Mouse (Mus musculus) hindbrain, embryonic 15.5 days (tissue): ENCODE measurements at regions not wholly inside any gene's neighbourhood (a gene's known extent, or its start where the extent isn't known, plus 50 kb on each side); places are given as distances from the start of the nearest gene placed in this dataset.

ENCODE experiments used
- ATAC-seq: fragments of 200-750 bp; cut with Nextera tagmentation; 2 replicates; pipeline ENCODE4 v1.8.0; 2017; ENCODE audit warnings: low read depth, moderate number of reproducible peaks, moderate TSS enrichment; ENCODE audit not compliant: low FRiP score
- H3K27ac ChIP-seq: fragments of 300-500 bp; sonication (generic); replicated peaks from 2 replicates; pipeline ENCODE4 v1.5.1; 2015; ENCODE audit warnings: mild to moderate bottlenecking, inconsistent platforms
- H3K27me3 ChIP-seq: fragments of 300-500 bp; sonication (generic); 2 replicates; pipeline ENCODE4 v1.6.1; 2015; ENCODE audit warnings: control low read depth, inconsistent platforms
- H3K36me3 ChIP-seq: fragments of 300-500 bp; sonication (generic); 2 replicates; pipeline ENCODE4 v1.6.1; 2015; ENCODE audit warnings: control low read depth, inconsistent platforms
- H3K4me1 ChIP-seq: fragments of 300-500 bp; sonication (generic); replicated peaks from 2 replicates; pipeline ENCODE4 v1.6.1; 2015; ENCODE audit warnings: control low read depth, inconsistent platforms
- H3K4me2 ChIP-seq: fragments of 300-500 bp; sonication (generic); 2 replicates; pipeline ENCODE4 v1.6.1; 2015; ENCODE audit warnings: moderate library complexity, mild to moderate bottlenecking, inconsistent platforms
- H3K4me3 ChIP-seq: fragments of 300-500 bp; sonication (generic); 2 replicates; pipeline ENCODE4 v1.5.1; 2015; ENCODE audit warnings: mild to moderate bottlenecking, inconsistent platforms
- H3K9ac ChIP-seq: fragments of 300-500 bp; sonication (generic); 2 replicates; pipeline ENCODE4 v1.6.1; 2015; ENCODE audit warnings: inconsistent platforms
- H3K9me3 ChIP-seq: fragments of 300-500 bp; sonication (generic); 2 replicates; pipeline ENCODE4 v1.6.1; 2016; ENCODE audit warnings: control low read depth, inconsistent platforms
- WGBS: fragments of 180-500 bp; shearing (Covaris S2); methylation state at CpG from one replicate; pipeline ENCODE4 v1.1.7; 2015; 5-methylcytosine and 5-hydroxymethylcytosine counted together

DNA sequence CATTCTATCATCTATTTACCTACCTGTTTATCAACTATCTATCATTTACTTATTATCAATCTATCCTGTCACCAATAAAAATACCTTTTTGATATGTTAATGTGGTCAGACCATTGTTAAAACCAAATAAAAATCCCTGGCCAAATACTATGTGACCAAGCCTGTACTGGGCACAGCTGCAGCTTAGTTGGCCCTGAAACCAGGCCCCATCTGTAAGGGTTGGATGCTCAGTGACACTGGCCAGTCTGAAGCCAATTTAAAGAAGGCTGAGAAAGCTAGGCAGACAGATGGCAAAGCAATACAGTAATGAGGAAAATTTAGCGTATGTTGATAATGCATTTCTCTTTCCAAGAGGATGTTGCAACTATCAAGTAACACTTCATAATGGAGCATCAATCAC lies 217.8 kb downstream of the Samd5 start:
- 69% methylated on average over 1 of the region's 1 CpGs for WGBS
- no peak overlapping the region for H3K4me3 ChIP-seq
- no peaks in the 10 kb centered on the region for H3K9me3 ChIP-seq
- 0 out of 2 replicates have a peak, but pooled peaks cover 4% of the 10 kb centered on the region for H3K4me1 ChIP-seq
- no peaks in the 10 kb centered on the region for H3K27me3 ChIP-seq
- ATAC-seq: peak; percentile 63; the same call in 1 of the 2 replicates
- H3K9ac ChIP-seq: no peak overlapping the region
- no peak overlapping the region for H3K27ac ChIP-seq
- H3K4me2 ChIP-seq: no peak overlapping the region
- H3K36me3 ChIP-seq: no peaks in the 10 kb centered on the region

DNA sequence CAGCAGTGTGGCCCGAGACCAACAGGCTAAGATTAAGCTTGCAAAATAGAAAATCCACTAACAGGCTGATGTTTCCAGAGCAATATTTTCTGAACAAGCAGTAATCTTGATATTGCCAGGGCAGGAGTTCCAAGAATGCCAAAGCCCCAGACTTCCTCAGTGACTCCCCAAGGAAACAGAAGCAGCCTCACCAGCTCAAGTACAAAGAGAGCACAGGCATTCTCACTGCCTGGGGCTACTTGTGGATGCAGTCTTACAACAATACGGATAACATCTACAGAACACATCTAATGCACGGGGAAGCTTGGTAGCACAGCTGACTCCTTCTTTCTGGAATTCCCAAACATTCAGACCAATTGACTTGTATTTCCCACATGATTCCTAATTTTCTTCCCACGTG lies 235.9 kb downstream of the Samd5 start:
- H3K9ac ChIP-seq: no peak overlapping the region
- no peaks in the 10 kb centered on the region for H3K9me3 ChIP-seq
- no peak overlapping the region for H3K4me3 ChIP-seq
- H3K36me3 ChIP-seq: no peaks in the 10 kb centered on the region
- no peak overlapping the region for H3K4me2 ChIP-seq
- H3K27ac ChIP-seq: no peak overlapping the region
- ATAC-seq: no peak
- WGBS: 66% methylated on average over 4 of the region's 4 CpGs
- H3K27me3 ChIP-seq: no peaks in the 10 kb centered on the region
- H3K4me1 ChIP-seq: no peaks in the 10 kb centered on the region

DNA sequence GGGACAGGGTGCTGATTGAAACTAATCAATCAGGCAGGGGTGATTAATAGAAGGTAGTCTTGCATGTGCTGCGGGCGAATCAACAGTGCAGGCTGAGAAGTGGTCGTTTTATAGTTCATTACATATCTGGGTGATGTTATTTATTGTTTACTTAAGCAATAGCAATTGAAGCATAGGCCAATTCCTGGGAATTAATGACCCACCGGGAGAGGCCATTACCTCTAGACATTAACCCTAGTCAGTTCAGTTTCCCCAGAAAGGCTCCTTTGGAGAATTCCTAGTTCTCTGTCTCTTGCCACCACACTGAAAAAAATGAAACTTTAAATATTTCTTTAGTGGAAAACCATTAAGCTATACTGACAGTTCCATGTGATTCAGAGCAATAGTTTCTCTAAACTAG lies 236.6 kb downstream of the Samd5 start:
- Histone ChIP-seq H3K27ac (no peak overlapping the region), H3K4me3 (no peak overlapping the region), H3K36me3 (no peaks in the 10 kb centered on the region), H3K27me3 (no peaks in the 10 kb centered on the region), H3K4me1 (no peaks in the 10 kb centered on the region), H3K9ac (no peak overlapping the region), H3K9me3 (no peaks in the 10 kb centered on the region), H3K4me2 (no peak overlapping the region)
- WGBS: 53% methylated on average over 4 of the region's 4 CpGs
- ATAC-seq: no peak

DNA sequence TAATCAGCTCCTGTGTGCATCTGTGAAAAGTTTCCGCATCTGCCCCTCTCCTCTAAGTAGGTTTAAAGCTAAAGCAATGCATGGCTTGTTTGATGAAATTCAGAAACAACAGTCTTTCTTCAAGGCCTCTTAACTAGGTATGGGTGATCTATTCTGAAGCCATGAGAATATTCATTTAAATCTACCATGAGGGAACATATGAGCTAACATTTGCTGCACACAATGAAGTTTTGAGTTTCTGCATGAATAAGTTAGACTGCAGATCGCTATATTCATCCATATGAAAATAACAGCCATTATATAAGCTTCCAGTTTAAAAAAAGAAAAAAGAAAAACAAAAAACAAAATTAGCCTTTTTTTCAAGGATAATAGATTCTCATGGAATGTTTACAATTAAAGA lies 245.9 kb downstream of the Samd5 start:
- WGBS: 70% methylated on average over 2 of the region's 2 CpGs
- no peaks in the 10 kb centered on the region for H3K4me1 ChIP-seq
- H3K9me3 ChIP-seq: no peaks in the 10 kb centered on the region
- H3K27ac ChIP-seq: no peak overlapping the region
- no peak for ATAC-seq
- H3K4me2 ChIP-seq: no peak overlapping the region
- no peaks in the 10 kb centered on the region for H3K36me3 ChIP-seq
- H3K27me3 ChIP-seq: no peaks in the 10 kb centered on the region
- no peak overlapping the region for H3K4me3 ChIP-seq
- H3K9ac ChIP-seq: no peak overlapping the region

DNA sequence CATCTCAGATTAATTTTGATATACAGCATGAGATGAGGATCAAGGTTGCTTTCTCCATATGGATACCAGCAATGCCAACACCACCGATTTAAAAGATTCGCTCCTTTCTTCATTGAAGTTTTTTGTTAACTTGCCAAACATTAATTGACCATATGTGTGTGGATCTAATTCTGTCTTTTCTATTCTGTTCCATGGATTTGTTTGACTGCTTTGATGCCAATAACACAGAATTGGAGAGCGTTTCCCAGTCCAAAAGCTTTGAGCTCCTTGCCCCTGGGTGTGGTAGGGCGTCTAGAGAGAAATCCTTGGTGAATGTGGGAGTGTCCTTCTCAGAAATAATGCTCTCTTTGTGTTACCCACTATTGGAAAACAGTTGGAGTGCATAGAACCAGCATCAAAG lies 254.3 kb downstream of the Samd5 start:
- no peak for ATAC-seq
- no peaks in the 10 kb centered on the region for H3K27me3 ChIP-seq
- no peak overlapping the region for H3K4me2 ChIP-seq
- no peak overlapping the region for H3K27ac ChIP-seq
- WGBS: 61% methylated on average over 4 of the region's 4 CpGs
- no peak overlapping the region for H3K4me3 ChIP-seq
- H3K4me1 ChIP-seq: no peaks in the 10 kb centered on the region
- no peak overlapping the region for H3K9ac ChIP-seq
- no peaks in the 10 kb centered on the region for H3K9me3 ChIP-seq
- no peaks in the 10 kb centered on the region for H3K36me3 ChIP-seq

DNA sequence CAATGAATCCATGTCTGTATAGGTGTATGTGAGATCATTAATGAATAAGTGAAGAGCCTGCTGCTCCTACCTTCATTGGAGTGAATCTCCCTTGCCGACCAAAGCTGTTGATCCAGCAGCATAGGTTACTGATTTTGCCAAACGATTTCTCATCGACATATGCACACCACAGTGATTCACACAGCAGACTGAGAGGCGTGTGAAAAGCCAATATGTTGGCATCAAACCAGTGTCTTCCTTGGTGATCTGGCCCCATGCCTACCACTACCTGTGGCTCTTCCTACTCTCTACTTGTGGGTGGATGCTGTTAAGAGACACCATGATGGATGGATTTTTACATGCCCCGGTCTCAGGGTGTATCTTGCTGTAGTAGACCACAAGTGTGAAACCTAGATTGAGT lies 258.3 kb downstream of the Samd5 start:
- Histone ChIP-seq H3K4me2 (no peak overlapping the region), H3K27me3 (no peaks in the 10 kb centered on the region), H3K4me1 (no peaks in the 10 kb centered on the region), H3K9me3 (no peaks in the 10 kb centered on the region), H3K36me3 (no peaks in the 10 kb centered on the region), H3K27ac (no peak overlapping the region), H3K9ac (no peak overlapping the region), H3K4me3 (no peak overlapping the region)
- WGBS: 87% methylated on average over 5 of the region's 5 CpGs
- ATAC-seq: no peak

DNA sequence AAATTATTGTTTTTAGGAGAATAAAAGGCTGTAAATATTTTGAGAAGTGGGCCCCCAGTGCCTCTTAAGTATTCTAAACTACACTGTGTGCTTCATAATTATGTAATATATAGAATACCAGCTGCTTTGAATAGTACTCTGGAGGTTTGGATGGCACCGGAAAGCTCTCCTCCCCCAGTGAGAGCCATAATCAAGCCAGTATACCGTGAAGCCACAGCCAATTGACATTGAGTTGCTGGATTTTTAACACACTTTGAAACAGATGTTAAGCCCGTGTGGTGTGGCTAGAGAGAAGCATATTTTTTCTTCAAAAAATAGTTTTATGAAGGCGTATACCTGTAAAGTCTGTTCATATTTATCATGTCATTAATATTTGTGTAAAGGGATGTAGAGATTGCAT lies 268.9 kb downstream of the Samd5 start:
- no peaks in the 10 kb centered on the region for H3K36me3 ChIP-seq
- H3K9ac ChIP-seq: no peak overlapping the region
- no peak for ATAC-seq
- no peak overlapping the region for H3K4me2 ChIP-seq
- WGBS: 43% methylated on average over 4 of the region's 4 CpGs
- no peaks in the 10 kb centered on the region for H3K27me3 ChIP-seq
- no peak overlapping the region for H3K4me3 ChIP-seq
- no peaks in the 10 kb centered on the region for H3K9me3 ChIP-seq
- H3K4me1 ChIP-seq: no peaks in the 10 kb centered on the region
- no peak overlapping the region for H3K27ac ChIP-seq

DNA sequence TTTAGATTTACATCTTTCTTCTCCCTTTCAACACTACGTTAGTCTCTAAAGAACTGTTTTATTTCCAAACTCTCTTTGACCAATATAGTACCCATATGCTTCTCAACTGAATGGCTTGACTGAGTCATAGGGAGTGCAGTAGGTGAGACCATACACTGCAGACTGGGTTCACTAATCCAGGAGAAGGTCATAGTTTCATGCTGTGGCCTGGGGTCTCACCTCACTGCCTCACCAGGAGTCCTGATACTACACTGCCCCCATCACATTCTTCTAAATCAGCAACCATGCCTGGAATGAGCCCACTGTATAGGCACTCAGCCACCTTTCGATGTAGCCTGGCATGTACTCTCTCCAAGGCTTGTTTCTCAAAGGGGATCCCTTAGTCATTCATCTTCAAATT lies 269.6 kb downstream of the Samd5 start:
- no peaks in the 10 kb centered on the region for H3K4me1 ChIP-seq
- H3K9me3 ChIP-seq: no peaks in the 10 kb centered on the region
- H3K27ac ChIP-seq: no peak overlapping the region
- 87% methylated on average over 2 of the region's 2 CpGs for WGBS
- no peak for ATAC-seq
- H3K4me2 ChIP-seq: no peak overlapping the region
- no peak overlapping the region for H3K4me3 ChIP-seq
- H3K27me3 ChIP-seq: no peaks in the 10 kb centered on the region
- no peak overlapping the region for H3K9ac ChIP-seq
- no peaks in the 10 kb centered on the region for H3K36me3 ChIP-seq

DNA sequence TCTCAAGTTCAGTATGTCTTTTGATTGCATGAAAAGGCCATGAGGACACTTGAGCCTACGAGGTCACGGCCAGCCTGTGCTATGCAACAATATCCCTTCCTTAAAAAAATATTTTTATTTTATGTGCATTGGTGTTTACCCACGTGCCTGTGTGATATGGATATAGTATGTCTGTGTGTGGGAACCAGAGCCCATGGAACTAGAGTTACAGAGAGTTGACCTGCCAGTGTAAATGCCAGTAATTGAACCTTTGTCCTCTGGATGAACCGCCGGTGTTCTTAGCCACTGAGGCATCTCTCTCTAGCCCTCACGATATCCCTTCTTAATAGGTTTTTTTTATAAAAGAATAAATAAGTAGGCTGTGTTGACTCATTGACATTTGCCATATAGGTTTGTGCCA lies 270.0 kb downstream of the Samd5 start:
- H3K4me3 ChIP-seq: no peak overlapping the region
- H3K36me3 ChIP-seq: no peaks in the 10 kb centered on the region
- H3K9me3 ChIP-seq: no peaks in the 10 kb centered on the region
- no peaks in the 10 kb centered on the region for H3K27me3 ChIP-seq
- H3K9ac ChIP-seq: no peak overlapping the region
- no peak for ATAC-seq
- no peak overlapping the region for H3K4me2 ChIP-seq
- 87% methylated on average over 6 of the region's 6 CpGs for WGBS
- no peak overlapping the region for H3K27ac ChIP-seq
- H3K4me1 ChIP-seq: no peaks in the 10 kb centered on the region

DNA sequence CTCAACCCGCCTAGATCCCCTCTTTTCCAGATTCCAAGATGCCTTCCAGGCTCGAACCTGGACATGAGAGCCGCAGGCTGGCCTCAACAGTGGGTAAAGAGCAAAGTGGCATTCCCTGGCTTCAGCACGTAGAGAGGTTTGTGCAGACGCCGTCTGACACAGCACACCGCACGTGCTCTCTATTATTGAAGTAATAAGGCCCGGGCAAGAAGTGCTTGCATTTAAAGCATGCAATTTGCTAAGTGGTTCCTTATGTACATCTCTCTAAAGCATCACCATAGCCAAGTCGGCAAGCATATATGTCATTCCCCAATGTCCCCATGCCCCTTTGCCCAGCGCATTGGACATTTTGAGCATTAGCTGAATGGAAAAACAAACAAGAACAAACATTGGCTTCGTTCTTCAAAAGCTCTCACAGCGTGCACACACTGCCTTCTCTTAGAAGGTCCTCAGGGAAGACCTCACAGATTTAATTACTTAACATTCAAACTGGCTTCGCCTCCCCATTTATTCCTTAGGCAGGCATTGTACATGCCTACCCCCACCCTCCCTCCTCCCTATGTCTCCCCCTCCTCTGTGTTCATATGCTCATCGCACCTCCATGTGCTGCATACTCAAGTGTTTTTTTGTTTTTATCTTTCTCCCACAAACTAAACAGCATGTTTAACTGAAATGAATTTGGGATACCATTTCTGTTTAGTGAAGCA lies 273.9 kb downstream of the Samd5 start:
- no peaks in the 10 kb centered on the region for H3K36me3 ChIP-seq
- H3K9me3 ChIP-seq: no peaks in the 10 kb centered on the region
- no peaks in the 10 kb centered on the region for H3K4me1 ChIP-seq
- no peaks in the 10 kb centered on the region for H3K27me3 ChIP-seq
- no peak for ATAC-seq
- no peak overlapping the region for H3K27ac ChIP-seq
- no peak overlapping the region for H3K9ac ChIP-seq
- no peak overlapping the region for H3K4me3 ChIP-seq
- 72% methylated on average over 15 of the region's 15 CpGs for WGBS
- no peak overlapping the region for H3K4me2 ChIP-seq

DNA sequence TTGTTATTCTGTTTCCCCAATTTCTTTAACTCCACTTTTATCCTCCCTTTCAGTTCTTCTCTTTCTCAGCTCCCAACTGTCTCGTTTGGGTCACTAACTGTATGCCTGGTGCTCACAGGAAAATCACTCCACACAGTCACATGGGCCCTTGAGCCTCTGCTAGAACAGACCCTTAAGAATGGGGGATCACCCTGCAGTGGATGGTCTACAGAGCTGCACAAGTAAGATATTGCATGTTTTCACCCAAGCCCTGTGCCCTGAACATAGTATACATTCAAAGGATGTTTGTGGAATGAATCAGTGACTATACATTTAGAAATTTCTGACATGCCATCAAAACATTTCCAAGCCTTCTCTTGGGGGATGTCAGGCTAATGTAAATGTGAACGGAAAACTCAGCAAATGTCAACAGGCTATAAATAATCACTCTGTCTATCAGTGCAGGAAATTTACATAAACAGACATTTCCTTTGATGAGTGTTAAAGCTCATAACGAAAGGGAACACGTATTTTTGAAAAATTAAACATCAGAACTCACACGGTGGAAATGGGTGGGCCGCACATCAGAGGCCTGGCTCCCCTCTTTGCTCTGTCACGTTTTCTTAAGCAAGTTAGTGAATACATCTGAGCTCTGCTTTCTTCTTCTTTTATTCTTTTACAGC lies 297.4 kb downstream of the Samd5 start:
- Histone ChIP-seq H3K27ac (no peak overlapping the region), H3K9me3 (no peaks in the 10 kb centered on the region), H3K36me3 (no peaks in the 10 kb centered on the region), H3K4me3 (no peak overlapping the region), H3K4me2 (no peak overlapping the region), H3K27me3 (no peaks in the 10 kb centered on the region), H3K4me1 (0 out of 2 replicates have a peak, but pooled peaks cover 3% of the 10 kb centered on the region), H3K9ac (no peak overlapping the region)
- no peak for ATAC-seq
- WGBS: 68% methylated on average over 7 of the region's 7 CpGs

DNA sequence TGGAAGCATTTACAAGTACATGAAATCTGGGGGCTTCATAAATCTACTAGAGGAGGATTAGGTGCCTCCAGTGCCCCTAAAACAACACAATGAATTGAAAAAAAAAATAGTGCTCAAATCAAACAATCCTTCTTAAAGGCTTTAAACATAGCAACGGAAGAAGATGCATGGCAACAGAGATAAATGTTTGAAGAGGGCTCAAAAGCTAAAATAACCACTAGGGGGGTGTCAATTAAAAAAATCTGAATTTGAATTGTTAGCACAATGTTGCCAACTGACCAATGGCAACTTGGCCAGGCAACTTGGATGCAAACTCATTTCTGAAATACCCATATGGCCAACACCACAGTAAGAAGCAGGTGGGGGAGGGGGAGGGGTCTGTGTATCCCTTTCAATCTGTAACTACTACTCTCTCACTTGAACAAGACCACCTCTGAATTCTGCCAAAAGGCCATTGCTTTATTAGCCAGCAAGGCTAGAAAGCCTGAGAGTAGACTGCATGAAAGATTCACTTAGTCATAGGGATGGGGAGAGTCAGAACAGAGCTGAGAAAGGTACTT lies 312.6 kb downstream of the Samd5 start:
- H3K9ac ChIP-seq: no peak overlapping the region
- ATAC-seq: no peak
- no peaks in the 10 kb centered on the region for H3K27me3 ChIP-seq
- WGBS: 63% methylated on average over 1 of the region's 1 CpGs
- no peaks in the 10 kb centered on the region for H3K36me3 ChIP-seq
- H3K27ac ChIP-seq: no peak overlapping the region
- no peak overlapping the region for H3K4me3 ChIP-seq
- H3K4me2 ChIP-seq: no peak overlapping the region
- no peaks in the 10 kb centered on the region for H3K4me1 ChIP-seq
- no peaks in the 10 kb centered on the region for H3K9me3 ChIP-seq
